Mouse (Mus musculus) colon, adult 2 months (tissue): ENCODE measurements around the gene Wdr70. TPM values are rescaled to one million over a fixed set of nuclear protein-coding genes. Genes with fewer than 3 reads are reported as not detected.

Experiments used
- polyA plus RNA-seq: library from polyadenylated mRNA; depleted of rRNA; stranded (reverse); fragments of >200 nt; gene quantifications from 2 replicates; pipeline ENCODE4 v1.2.3, GENCODE M21; 2012; rRNA removed

Wdr70 gene
- polyA plus RNA-seq: 5.0 and 6.0 TPM in 2 replicates

GRCm38 (mm10) chr15:8098774-8099749 is at the start of gene Wdr70:
TSS of gene Wdr70 (minus strand) at chr15:8099209.

GRCm38 (mm10) chr15:8108966-8109743 is 10.1 kb upstream of the Wdr70 start, which contains the start of gene Nup155:
TSS of gene Nup155 (plus strand) at chr15:8109273.

Other genes with a start within 250 kb of the Wdr70 start
- gene Nup155, start 10.1 kb upstream of the Wdr70 start, polyA plus RNA-seq: 3.5 and 3.6 TPM in 2 replicates
- 1.1 and 1.2 TPM in 2 replicates for gene Cplane1, start 69.9 kb upstream of the Wdr70 start, polyA plus RNA-seq